Mouse (Mus musculus): ENCODE measurements at regions not wholly inside any gene's neighbourhood (a gene's known extent, or its start where the extent isn't known, plus 50 kb on each side); places are given as distances from the start of the nearest gene placed in this dataset.

DNA sequence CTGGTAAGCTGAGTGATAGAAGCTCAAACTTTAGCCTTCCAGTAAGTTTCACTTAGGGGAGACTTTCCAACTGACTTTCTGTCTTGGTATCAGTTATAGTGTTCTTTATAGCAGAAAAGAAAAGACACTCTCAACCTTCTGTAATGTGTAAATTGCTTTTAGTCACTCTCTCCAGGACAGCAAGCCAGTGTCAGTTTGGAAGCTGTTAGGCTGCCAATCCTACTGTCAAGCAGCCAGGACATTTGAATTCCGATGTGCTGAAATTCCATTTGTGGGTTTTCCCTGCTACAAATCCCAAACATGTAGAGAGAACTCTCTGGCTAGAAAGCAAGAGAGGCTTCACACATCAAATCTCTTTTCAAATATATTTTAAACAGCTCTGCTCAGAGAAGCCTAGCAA is 390.4 kb downstream of the Olfm4 start:
- TF ChIP-seq CTCF (IDR thresholded peaks at IDR 0.05; ENCODE audit: low read depth, low read length) (no peak), GATA1 (IDR thresholded peaks at IDR 0.05; ENCODE audit: borderline replicate concordance, low read length) (no peak), TAL1 (conservative IDR thresholded peaks at IDR 0.05; ENCODE audit: low read depth, low read length) (no peak), GATA2 (IDR thresholded peaks at IDR 0.05; ENCODE audit: borderline replicate concordance, low read depth, low read length) (no peak)
